Mouse (Mus musculus) cerebellum, adult 18-20 months (tissue): ENCODE results near the gene Mmel1.

ENCODE experiments used
- DNase-seq, 2 experiments: peaks; one replicate each; pipeline ENCODE4 v3.0.0; 2021

The Mmel1 gene

DNA sequence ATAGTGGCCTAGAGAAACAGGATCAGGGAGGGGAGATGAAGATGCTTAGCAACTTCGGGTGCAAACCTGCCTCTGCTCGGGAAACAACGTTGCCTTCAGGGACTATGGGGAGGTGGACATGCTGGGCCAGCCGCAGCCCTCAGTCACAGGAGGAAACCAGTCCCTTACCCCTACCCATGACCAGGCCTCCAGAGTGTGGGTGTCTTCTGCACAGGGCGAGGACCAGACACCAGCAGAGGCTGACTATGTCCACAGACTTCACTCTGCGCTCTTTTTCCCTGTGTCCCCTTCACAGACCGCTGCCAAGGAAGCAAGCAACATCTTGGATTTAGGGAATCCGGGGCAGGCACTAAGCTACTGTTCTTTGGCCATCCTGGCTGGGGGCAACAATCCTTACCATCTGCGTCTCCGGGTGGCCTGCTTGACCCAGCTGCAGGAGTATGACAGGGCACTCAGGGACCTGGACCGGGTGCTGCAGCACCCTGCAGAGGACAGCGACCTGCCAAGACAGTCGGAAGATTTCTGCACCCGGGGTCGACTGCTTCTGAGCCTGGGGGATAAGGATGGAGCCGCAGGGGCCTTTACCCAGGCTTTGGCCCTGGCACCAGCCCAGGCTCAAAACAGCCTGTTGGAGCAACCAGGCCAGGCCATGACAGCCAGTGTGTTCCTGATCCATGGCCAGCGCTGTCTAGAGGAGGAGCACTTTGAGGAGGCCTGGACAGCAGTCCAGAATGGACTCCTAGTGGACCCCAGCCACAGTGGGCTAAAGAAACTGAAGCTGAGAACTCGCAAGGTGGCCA lies 4.2 kb upstream of the Mmel1 start:
- DNase-seq, result peak in 1 of 2 experiments; percentile 16

DNA sequence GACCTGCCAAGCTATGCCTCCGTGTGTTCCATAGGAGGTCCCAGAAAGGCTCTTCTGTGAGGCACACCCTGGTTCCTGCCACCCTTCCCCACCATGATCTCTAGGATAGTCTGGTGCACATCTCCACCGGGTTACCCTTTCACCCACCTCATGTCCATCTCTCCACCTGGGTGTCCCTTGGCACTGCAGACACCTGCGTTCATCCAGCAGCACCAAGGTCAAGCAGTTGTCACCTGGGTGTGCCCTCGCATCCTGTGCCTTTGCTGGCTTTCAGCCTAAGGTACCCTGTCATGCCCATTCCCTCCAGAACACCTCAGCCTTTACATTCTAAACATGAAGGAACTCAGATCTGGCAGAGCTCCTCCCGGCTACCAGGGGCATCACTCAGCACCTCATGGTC lies 3.0 kb upstream of the Mmel1 start:
- peak in 1 of 2 experiments; percentile 6 for DNase-seq

DNA sequence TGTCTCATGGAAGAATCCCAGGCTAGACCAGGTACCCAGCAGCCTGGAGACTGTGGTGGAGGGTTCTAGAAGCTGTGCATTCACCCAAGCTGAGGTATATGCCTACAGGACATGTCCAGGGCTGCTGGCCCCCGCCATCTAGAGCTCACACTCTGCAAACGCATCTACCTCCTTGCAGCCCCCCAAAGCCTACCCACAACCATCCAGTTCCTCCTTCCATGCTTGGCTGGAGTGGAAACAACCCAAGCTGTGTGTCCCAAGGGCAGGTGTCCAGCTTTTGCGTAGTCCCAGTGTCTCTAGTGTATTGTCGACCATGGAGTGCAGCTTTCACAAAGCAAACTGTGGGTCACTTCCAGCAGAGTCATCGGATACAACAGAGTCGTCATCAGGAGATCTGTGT lies 2.1 kb upstream of the Mmel1 start:
- DNase-seq, result no peak

DNA sequence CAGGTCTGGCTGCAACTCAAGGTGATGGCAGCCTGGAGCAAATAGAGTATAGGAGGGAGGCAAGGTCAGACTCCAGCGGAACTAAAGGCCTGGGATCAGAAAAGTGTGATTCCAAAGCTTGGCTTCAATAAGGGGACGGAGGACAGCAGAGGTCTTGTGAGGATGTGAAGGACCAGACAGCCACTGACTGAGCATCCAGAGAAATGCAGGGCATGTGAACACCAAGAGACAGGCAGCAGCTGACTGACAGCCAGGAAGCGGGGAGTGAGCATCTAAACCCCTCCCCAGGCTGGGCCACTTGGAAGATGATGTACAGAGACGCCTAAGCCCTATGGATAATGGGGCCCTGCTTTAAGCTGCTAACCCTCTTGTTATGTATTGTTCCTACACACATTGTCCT lies 1.3 kb downstream of the Mmel1 start:
- DNase-seq, result no peak

DNA sequence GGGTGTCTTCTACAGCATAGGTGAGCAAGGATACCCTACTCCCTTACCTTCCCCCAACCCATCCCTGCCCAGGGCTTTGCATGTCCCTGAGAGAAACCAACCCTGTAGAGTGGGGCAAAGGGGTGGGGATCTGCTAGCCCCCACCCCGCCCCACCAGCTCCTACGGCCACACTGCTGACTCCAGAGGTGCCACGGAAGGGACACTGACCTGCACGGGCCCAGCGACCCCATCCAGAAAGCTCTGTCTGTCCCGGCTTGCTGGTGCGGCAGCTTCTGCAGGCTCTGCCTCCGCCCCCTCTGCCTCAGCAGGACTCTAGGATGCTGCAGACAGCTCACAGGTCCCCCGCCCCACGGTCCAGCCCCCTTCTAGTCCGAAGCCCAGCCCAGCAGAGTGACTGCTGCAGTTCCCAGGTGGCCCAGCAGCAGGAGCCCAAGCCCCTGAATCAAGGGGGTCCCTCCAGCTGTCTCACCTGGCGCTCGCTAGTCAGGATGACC lies 2.4 kb downstream of the Mmel1 start:
- no peak for DNase-seq

DNA sequence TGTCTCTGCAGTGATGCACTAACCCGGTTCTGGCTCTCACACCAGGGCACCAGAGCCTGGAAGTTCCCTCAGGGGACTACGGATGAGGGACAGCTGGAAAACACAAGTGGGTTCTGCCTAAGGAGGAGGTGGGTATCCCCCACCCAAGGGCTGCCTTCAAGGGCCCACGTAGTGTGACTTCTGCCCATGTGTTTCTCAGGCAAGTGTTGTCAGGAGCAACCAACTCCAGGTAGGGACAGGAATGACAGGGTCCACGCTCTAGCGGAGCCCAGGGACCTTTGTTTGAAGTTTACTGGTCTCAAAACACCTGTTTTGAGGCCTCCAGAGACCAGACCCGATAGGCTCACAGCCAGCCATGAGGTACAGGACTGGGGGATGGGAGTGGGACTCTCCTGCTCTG lies 3.8 kb downstream of the Mmel1 start:
- DNase-seq, result no peak

DNA sequence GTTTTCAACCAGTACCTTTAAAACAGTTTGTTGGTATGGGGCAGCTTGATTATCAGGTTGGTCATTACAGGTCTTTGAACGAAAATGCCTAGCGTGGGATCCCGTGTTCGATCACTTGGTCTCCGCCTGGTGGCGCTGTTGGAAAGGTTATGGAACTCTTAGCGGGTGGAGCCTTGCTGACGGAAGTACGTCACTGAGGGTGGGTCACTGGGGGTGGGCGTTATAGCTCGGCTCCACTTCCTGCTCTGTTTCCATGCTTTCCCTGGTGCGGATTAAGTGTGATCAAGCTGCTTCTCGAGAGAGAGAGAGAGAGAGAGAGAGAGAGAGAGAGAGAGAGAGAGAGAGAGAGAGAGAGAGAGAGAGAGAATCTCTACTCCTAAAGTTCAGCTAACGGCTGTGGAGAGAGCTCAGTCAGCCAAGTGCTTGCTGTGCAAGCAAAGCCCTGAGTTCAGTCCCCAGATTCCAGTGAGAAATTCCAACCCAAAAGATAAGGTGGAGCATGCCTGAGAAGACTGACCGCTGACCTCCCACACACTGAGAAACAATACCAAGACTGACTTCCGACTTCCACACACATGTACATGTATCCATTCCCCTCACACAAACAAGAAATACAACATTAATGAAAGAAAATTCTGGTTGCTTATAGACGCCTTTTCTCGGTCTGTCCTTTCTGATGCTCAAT lies 8.6 kb downstream of the Mmel1 start:
- peak; percentile 94 to 98 for DNase-seq

DNA sequence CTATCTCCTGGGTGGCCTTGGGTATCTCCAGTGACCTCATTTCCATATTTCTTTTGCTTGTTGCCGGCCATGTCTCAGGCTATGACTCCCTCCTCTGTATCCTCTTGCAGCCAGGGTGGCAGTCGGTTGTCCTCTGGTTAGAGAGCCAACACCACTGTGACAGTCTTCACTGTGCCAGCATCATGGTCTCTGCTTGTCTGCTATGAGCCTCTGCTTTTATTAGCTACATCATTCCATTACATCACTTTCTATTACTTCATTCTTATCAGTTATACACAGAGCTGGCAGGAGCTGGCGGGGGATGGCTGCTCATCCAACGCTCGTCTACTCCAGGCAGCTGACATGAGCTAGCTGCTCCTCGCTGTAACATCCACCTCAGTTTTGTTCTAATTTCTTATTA lies 11.3 kb downstream of the Mmel1 start:
- DNase-seq, result no peak

DNA sequence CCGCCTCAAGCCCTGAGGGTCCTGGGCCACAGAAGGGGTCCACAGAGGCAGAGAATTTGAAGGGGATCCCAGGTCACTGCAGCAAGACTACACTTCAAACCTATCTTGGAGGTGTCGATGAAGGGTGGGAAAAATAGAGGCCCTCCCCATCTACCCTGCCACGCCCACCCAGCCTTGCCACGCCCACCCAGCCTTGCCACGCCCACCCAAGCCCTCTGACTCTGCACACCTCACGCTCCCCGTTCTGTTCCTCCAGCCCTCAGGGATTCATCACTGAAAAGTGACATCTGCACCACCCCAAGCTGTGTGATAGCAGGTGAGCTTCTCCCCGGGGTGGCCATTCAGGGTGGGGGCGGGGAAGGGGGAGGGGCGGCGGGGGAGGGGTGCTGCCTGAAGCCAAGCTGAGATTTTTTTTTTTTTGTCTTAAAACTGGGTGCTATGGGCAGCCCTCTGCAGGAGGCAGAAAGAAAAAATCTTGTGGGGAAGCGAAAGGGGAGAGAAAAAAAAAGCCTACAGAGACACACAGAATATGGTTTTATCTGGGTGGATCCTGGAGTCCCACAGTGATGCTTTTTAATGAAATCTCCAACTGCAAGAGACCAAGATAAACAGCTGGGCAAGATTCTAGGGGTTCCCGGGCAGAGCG lies 12.8 kb downstream of the Mmel1 start:
- no peak for DNase-seq

DNA sequence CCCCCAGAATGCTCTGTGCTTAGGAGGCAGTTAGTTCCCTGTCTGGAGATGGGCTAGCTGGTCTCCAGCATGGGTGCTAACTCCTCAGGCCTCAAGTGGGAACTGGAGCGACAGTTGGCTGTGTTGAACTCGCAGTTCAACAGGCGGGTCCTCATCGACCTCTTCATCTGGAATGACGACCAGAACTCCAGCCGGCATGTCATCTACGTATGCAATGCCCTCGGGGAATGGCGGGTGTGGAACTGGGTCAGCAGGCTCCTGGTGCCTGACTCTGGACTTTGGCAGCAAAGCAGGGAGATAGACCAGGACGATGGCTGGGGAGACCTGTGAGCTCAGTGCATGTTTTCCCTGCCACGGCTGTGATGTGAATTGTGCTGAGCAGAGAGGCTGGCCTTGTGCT lies 16.0 kb downstream of the Mmel1 start:
- DNase-seq, result peak in 1 of 2 experiments; percentile 25

DNA sequence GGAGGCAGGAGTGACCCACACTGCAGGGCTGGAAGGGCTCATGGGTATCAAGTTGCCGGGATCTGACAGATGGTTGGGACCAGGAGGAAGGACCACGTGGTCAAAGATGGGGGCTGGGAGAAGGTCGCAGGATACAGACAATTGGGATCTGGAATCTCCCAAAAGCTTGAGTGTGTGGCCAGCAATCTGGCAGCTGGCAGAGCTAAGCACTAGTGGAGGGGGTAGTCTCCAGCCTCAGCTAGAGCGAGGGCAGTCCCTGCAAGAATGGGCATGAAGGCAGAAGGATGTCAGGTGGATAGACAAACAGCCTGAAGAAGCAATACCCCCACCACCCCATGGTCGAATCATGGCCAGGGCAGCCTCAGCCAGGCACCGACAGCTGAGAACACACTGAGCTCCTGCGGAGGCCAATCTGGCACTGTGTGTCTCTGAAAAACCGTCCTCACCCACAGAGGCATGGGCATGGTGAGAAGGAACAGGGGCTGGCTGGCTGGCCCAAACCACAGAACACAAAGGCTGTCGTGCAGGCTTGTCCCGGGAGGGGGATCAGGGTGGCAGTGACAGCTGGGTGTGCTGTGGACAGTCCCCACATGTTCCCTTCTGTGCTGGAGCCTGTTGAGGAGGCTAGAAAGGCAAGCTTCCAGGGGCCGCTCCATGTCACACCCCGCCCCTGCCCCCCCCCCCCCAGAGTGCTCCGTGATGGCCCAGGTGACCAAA lies 17.6 kb downstream of the Mmel1 start:
- peak; percentile 64 to 70 for DNase-seq

DNA sequence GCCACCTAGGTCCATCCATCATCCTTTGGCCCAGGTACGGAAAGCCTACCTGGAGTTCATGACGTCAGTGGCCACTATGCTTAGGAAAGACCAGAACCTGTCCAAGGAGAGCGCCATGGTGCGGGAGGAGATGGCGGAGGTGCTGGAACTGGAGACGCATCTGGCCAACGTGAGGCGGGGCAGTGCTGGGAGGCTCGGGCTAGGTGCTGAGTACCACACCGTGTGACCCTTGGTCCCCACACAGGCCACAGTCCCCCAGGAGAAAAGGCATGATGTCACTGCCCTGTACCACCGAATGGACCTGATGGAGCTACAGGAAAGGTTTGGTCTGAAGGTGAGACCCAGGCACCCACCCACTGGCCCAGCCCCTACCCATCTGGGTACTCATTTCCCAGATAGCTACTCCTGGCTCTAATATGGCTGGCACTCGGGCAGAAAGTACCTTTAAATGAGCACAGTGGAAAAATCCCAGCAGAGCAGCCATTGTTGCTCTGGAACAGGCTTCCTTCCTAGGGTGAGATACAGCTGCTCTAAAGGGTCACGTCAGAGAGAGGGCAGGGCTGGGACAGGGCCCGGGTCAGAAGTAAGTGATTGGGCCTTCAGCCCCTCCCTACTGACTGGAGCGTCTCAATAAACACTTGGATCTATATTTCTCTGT lies 18.3 kb downstream of the Mmel1 start:
- no peak for DNase-seq

DNA sequence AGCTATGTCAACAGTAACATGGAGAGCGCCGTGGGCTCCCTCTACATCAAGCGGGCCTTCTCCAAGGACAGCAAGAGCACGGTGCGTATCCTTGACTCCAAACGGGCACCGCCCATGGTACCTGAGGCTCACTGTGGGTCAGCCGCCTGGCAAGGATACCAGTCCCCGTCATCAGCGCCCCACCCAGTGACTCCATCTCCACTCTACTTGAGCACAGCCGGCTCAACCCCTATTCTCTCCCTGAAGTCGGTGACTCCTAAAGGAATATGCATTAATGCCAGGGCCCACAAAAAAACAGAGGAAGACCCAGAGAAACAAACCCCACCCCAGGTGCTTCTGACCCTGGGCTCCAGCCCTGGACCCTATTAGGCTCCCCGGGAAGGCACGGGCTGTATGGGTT lies 21.5 kb downstream of the Mmel1 start:
- no peak for DNase-seq

DNA sequence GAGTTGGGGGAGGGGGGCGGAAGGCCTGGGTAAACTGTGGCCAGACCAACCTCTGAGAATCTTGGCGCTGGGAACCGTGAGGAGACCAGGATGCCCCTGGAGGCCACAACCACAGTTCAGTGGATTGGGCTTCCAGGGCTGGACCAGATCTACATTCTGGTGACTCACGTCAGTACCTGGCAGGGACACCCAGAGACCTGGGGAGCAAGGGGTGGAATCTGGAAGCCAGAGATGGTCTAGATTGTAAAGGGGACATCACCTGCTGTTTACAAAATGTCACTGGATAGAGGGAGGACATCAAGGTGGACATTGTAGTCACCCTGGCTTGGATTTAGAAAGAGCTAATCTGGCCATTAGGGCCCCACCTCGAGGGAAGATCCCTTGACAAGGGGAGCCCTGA lies 26.2 kb downstream of the Mmel1 start:
- peak; percentile 30 to 55 for DNase-seq

DNA sequence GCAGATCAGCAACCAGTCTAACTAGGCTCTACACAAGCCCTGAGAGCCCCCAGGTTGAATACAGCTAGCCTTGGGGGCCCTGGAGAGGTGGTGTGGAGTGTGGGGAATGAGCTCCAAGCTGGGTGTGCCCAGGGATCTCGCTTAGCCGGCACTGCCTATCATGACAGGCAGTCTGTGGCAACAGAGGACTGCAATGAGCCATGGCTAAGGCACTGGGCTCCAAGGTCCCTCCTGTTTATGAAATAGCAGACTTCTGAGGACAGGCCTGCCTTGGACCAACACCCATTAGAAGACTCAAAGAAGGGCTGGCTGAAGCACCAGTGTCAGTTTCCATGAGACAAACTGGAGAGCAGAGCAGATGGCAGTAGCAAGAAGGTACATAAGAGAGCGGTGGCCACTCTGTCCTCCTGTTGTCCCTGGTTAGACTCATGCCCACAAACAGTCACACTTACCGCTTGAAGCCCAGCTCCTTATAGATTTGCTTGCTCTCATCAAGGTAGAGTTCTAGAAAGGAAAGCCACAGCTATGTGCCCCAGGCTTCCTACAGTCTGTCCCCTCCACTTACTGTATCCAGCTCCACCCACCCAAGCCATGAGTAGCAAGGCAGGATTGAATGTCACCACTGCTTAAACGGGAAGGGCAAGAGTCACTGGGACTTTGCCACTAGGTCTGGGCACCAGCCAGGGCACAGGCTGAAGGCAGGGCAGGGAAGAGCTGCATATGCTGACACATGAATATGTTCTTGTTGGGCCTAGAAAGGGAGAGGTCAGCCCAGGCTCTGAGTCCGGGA lies 28.5 kb downstream of the Mmel1 start:
- DNase-seq, result peak; percentile 48 to 61

DNA sequence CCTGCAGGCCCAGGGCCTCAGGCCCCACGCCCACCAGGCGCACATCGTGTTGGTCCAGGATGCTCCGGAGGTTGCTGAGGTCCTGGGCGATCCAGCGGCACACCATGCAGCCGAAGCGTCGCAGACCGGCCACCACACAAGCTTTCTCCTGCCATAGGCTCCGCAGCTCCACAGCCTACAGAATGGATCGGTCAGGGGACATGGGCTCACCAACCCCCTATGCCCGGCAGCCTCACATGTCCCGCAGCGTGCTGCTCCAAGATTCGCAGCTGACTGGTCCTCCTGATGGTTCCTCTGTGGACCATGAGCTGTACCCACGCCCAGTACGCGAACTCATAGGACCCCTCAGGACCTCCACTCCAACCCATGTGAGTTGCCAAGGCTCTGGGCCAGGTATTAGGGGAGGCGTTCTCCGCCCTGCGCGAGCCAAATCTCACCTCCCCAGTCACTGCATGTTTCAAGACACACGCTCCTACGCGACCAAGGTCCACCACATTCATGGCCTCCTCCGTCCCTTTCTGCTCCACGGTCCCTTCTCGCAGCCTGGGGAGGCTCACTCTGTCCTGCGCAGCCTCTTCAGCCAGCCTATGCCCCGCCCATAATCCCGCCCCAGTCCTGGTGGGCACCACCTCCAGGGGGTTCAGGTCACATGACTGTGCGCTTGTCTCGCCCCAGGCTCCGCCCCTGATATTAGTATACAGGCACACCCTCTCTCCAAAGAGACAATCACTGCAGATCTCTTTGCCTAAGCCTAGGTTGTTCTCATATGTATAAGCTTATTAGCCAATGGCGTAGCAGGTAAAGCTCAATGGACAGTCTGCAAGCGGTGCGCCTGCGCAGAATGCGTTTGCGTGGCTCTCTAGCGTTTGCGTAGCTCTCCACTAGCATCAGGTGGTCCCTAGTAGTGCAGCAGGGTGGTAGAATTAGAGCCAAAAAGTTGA lies 29.4 kb downstream of the Mmel1 start, which contains the start of gene Fam213b:
Gene Fam213b, minus strand, starts transcription at position 630 of the 941 bp plus-strand sequence.
- peak; percentile 81 to 90 for DNase-seq

DNA sequence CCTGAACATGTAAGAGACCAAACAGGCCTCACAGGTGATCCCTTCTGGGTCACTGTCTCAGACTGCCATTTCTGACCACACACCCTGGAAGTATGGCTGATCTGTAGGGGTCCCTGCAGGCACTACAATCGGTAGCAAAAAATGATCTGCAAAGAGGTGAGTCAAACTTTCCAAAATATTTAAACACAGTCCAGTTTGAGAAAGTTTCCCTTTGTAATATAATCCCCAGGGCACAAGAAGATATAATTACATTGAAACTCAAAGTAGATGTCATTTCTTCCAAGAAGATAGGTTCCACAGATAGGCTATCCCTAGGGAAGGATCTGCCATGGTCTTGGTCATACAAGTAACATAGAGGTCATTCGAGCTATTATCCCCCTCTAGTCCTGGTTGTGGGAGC lies 33.0 kb downstream of the Mmel1 start:
- no peak for DNase-seq

DNA sequence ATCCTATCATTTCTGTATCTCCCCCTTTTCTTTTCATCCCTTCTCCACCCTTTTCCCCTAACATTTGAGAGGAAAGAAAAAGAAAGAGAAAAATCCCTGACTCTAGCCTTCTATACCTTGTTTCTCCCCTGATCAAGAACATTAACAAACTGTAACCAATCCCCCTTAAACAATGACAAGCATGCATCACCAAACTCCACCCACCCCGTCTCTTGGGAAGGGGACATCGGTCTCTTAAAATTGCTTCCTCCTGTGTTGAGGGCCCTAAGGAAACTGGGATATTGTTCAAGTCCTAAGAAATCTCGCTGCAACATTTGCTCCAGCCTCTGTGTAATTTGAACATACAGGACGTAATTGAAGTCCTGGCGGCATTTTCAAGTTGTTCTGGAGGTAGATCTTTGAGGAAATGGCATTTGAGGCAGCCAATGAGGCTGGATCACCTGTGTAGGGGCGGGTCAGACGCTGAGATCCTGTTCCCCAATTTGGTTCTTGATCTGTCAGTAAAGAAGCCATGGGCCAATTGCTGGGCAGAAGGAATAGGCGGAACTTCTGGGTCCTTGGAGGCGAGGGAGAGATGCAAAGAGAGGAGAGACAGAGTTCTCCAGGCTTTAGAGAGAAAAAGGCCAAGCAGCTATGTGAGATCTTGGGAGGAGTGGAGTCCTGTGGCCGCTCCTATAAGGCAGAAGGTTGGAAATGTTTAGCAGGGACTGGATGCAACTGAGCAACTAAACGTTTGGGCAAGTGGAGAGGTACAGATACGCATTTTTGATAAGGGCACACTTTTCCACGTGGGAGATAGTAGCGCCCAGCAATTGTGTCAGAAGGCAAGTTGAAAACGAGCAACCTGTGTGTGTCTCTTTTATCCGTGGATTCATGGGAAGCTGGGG lies 35.0 kb downstream of the Mmel1 start:
- DNase-seq, result peak; percentile 85 to 91

DNA sequence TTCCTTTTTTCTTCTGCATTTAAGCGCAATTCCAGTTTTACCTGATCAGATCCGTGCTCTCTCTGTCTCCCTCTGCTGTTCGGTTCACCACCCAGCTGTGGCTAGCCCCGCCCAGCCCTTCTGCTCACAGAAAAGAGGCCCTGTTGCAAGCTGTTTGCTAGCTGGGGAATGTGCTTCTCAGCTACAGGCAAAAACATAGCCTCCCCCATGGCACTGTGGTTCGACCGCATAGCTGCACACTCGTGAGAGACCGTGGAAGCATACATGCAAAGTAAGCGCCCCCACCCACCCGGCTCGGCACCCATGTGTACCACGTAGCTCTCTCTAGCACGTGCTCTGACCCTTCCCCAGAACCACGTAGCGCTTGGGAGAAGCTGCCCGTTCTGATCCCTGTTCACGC lies 38.4 kb downstream of the Mmel1 start:
- DNase-seq, result peak; percentile 80 to 83
